Mouse (Mus musculus) layer of hippocampus, postnatal 14 days (tissue): ENCODE data around the gene Tsc22d3. TPM values are rescaled to one million over a fixed set of nuclear protein-coding genes. Genes with fewer than 3 reads are reported as not detected.

Experiments
- DNase-seq, 2 experiments: peaks; one replicate each; pipeline ENCODE4 v3.0.0; 2021 to 2022; ENCODE audit warnings: low spot score in 2 of 2, mixed read lengths in 1 of 2
- long read RNA-seq, 2 experiments: library from polyadenylated mRNA; stranded (forward); transcript quantifications; one replicate each; pipeline ENCODE4 v2.0.0; 2021
- total RNA-seq, 2 experiments: library from RNA; stranded (reverse); gene quantifications; 2 replicates each; pipeline ENCODE4 v1.2.3; 2021

Gene Tsc22d3
- total RNA-seq: 100 to 1,000 TPM; 126 to 133 TPM
- long read RNA-seq, experiment 1, transcript Tsc22d3-202 (3 exons, 1,790 nt): minor isoform, 33 of 186 reads
- long read RNA-seq, experiment 1, transcript Tsc22d3-201 (3 exons, 1,974 nt): major isoform, 119 of 186 reads
- long read RNA-seq, experiment 1, partial matches to known transcripts: 3 of 186 reads
- long read RNA-seq, experiment 1, other reads (novel, unspliced or antisense): 29 of 186 reads
- long read RNA-seq, experiment 2, transcript Tsc22d3-201 (3 exons, 1,974 nt): major isoform, 122 of 208 reads
- long read RNA-seq, experiment 2, transcript Tsc22d3-202 (3 exons, 1,790 nt): minor isoform, 54 of 208 reads
- long read RNA-seq, experiment 2, partial matches to known transcripts: 4 of 208 reads
- long read RNA-seq, experiment 2, other reads (novel, unspliced or antisense): 28 of 208 reads

DNA sequence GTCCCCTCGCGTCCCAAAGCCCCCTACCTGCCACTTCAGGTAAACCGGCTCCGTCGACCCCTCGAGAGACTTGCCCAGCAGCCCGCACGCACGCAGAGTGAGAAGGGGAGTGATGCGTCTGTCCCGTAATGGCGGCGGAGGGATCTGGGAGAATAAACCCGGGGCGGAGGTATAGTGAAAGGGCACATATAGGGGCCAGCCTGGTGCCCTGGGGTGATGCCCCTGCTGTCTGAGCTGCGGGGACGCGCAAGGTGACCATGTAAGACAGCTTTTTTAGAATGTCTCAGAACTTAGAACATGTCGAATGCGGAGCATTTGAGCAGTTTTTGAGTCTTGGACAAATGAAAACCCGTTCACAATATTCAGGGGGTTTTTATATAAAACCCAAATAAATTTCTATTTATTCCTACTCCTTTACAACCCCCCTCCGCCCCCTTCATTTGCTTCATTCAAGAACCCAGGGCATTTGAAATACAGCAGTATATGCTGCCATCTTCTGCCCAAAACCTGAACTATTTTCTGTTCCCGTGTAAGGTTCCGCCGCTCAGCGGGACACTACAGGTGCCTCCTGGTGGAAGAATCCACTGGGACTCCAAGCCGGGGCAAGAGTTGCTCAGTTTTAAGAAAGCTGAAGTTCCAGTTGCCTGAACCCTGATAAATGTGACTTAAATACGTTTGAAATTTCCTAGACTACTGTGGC, at the start of gene Tsc22d3:
Gene Tsc22d3, minus strand, starts transcription at position 250 of the 700 bp plus-strand sequence.
- peak; percentile 21 to 54 for DNase-seq

DNA sequence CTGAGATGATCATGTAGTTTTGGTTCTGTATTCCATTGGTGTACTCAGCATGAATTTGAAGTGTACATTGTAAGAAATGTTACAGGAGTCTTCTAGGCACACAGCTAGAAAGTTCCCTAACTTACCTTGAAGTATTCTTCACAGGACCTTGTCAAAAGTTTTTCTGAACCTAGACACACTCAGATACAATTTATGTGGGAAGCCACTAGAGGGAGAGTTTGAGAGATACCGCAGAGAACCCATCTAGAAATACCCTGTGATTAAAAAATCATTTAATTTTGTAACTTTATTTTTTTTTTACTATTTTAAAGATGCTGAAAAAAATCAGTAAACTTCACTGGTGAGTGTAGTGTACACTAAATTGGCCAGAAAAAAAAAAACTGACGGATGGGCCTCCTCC, 39.1 kb upstream of the Tsc22d3 start:
- DNase-seq: no peak

DNA sequence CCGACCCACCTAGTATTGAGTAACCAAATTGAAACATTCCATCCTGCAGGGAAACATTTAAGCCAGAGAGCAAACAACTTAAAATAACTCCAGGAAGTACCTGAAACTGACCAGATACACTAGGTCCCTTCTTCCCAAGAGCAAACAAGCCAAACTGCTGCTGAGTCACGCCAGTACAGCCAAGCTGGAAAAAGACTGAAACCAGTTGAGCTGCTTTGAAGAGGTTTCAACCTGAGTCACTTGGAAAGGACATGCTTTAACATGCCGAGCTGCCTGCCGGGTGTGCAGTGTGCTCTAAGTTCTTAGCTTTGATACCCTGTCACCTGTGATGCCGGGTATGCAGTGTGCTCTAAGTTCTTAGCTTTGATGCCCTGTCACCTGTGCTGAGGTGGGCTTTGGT, 37.6 kb upstream of the Tsc22d3 start:
- no peak for DNase-seq

DNA sequence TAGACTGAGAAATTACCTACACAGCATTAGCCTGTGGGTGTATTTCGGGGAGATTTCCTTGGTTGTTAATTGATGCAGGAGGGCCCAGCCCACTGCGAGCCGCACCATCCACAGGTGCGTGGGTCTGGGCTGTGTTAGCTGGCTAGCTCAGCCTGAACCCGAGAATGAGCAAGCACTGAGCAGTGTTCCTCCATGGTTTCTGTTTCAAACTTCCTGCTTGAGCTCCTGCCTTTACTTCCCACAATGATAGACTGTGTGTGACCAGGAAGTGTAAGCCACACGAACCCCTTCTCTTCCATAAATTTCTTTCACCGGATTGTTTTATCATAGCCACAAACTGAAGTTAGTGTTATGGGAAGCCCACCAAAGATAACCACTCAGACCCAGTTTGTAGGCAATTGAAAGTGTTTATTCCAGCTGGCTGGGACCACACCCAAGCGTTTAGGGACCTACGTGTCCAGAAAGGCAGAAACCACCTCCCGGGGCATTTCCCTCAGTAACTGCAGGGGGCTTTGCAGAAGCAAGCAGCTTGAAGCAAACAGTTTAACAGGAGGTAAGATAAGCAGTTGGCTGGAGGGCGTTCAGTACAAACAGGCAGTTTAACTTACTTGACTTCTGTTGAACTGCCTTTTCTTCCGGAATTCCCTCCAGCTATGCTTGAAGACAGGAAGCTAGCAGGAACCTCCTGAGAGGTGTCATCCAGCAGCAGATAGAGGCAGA, 24.6 kb upstream of the Tsc22d3 start:
- DNase-seq: no peak

DNA sequence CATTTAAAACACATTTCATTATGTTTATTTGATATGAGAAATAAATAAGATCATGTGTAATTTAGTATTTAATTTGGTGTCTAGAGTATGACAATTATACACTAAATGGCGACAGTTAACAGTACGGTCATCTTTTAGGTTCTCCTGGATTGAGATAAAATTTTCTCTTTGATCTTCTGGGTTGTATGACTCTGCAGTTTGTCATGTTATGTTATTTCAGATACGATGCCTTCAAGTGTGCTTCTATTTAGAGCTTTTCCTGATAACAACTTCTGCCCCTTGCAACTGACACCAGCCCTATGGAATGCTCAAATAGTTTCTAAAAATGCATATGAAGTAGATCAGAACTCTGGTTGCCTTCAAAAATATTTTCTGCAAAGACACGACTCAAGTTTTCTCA, 9.5 kb upstream of the Tsc22d3 start:
- no peak for DNase-seq

DNA sequence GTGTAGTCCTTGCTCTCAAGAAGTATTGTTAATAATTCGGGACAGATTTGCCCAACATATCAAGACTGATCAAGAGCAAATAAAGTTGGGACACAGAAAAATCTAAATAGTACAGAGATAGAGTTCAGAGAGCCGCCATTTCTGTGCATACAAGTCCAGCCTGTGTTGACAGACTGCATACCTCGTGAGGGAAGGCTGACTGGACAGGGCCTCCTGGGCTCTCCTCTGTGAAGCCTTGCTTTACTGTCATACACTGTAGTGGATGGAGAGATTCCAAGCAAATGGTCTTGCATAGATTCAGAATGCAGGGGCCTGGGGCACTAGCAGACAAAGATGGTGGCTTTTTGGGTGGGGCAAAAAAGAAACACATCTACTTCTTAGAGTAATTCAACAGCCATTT, 1.4 kb upstream of the Tsc22d3 start:
- no peak for DNase-seq

DNA sequence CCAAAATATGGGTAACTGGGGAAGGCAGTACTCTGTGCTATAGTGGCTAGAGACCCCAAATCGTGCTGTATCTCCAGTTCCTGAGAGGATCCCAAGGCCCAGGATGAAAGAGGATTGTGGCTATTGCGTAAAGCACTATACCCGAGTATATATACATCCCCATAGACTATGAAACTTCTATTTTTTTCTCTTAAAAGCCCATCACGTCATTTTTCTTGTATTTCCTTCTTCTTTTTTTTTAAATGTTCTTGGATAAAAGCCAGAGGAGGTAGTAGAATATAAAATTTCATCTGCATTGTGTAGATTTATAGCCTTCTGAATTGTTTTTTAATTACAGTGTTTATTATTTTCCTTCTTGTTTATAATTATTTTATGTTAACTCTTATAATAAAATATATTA, 852 bp upstream of the Tsc22d3 start:
- DNase-seq: no peak

DNA sequence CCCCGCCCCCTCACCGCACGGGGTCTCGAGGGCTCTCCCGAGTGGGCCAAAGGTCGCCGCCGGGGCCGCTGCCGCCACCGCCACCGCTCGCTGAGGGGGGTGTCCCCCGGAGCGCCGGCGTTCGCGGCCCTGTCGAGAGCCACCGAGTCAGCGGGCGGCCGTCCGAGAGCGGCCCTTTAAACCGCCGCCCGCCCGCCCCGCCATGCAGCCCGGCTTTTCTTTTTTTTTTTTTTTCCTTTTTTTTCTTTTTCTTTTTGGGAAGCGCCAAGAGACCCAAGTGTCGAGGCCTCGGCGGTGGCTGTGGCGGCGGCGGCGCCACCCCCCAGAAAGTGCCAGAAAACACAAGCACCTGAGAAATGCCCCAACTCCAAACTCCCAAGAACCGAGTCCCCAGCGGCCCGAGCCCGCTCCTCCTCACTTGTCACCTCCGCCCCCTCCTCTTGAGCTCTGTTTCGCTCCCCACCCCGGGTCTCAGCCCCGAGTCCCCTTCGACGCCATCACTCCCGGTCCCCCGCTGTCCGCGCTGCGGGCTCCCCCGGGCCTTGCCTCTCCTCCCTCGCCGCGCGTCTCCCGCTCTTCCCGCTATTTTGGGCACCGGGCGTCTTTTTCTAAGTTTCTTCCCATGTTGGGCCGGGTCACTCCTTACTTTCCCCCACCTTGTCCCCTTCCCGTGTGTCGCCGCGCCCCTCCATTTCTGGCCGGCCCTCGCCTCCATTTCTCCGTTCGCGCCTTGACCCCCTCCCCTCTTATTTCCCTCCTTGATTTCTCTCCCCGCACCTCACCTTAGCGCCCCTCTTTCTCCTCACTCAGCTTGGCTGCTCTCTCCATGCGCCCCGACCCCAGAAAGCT, 674 bp downstream of the Tsc22d3 start:
- DNase-seq: no peak

DNA sequence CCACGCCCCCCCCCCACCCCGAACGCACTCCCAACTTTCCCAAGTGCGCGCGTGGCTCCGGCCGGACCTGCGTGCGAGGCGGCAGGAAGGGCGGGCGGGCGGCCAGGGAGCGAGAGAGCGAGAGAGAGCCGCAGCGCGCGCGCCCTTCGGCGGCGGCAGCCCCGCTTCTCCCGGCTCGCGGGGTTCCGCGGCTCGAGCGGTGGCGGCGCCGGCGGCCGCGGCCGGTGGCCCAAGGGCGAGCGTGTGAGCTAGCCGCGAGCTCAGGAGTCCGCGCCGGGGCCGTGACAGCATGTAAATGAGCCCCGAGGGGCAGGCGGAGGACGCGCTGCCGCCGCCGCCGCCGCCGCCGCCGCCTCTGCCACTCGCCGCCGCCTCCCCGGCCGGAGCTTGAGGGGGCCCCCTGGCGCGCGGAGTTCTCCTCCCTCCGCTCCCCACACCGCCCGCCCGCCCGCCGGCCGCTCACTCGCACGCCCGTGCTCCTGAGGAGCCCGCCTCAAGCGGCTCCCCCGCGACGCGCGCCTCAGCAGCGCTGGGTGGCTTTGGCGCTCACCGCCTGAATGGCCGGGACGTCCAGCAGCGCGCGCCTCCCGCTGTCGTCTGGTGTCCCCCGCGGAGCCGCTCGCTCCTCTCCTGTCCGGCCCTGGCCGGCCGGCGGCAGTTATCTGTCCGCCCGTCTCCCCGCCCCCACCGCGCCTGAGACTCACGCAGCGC, 1.5 kb downstream of the Tsc22d3 start:
- peak in 1 of 2 experiments; percentile 4 for DNase-seq

DNA sequence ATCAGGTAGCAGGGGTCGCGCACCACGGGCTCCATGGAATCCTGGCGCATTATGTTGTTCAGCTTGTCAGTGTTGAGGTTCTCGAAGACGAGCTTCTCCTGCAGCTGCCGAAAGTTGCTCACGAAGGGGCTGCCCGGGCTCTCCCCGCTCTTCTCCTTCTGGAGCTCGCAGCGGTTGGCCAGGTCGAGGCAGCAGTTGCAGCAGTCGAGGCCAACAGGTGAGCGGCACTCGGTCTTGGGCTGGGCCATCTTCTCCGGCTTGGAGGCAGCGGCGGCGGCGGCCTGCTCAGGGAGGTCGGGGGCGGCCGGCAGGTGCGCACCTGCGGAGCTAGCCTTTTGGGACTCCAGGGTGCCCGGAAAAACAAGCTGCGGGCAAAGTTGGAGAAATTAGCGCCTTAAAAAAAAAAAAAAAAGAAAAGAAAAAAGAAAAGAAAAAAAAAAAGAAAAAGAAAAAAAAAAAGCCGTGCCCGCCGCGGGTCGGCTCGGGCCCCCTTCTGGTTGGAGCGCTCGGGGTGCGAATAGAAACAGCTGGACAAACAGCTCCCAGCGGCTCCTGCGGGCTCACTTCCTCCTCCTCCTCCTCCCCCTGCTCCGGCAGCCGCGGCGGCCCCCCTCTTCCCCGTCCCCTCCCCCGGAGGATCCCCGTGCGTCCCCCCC, 2.1 kb downstream of the Tsc22d3 start:
- no peak for DNase-seq

DNA sequence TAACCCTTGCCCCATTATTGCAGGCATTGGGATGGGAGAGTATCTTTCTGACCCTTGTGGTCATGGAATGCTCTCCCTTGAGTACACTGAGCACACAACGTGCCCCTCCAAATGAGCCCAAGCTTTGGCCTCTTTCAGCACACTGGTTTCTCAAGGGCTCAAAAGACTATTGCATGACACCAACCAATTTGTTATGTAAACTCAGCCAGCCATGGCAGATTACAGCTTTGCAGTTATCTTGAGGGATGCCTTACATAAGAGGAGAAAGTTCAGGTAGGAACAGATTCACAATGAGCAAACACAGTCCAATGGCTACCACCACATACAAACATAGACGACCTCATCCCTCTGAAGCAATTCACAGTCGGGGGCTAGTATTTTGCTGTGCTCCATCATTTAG, 9.3 kb downstream of the Tsc22d3 start:
- no peak for DNase-seq

DNA sequence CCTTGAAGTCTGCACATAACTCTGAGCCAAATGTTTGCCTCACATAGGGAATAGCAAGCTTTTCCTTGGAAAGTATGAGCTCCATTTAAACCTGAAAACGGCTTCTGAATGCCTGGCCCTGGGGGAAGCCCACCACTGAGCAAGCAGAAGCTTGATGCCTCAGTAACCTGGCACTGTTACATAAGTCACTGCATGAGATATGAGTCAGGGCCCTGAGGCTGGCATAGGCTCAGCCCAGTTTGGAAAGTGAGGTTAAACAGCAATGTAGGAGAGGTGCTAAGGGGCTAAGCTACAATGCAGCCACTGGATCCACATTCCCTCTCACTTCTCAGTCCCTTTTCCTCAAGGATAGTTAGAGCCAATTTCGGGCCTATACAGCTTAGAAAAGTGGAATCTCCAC, 10.3 kb downstream of the Tsc22d3 start:
- no peak for DNase-seq

DNA sequence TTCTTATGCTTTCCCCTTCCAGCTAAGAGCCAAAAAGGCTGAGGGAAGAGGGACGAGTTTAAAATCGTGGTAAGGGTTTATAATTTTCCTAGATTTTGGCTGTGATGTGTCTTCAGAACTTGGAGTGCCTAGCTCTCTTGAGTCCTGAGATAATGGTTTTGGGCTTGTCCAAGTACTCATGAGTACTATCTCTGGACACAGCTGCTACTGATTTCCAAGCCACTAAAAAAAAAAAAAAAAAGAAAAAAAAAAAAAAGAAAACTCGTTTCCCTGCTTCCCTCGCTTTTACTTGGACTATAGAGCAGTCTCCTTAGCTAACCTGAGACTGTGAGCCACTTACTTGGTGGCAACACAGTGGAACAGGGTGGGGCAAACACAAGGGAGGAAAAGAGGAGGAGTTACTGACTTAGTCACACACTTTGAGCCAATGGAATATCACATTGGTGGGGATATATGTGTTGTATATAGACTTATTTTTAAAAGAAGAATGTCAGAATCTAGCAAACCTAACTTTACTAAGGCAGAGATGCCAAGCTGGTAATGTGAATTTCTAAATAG, 11.2 kb downstream of the Tsc22d3 start:
- no peak for DNase-seq

DNA sequence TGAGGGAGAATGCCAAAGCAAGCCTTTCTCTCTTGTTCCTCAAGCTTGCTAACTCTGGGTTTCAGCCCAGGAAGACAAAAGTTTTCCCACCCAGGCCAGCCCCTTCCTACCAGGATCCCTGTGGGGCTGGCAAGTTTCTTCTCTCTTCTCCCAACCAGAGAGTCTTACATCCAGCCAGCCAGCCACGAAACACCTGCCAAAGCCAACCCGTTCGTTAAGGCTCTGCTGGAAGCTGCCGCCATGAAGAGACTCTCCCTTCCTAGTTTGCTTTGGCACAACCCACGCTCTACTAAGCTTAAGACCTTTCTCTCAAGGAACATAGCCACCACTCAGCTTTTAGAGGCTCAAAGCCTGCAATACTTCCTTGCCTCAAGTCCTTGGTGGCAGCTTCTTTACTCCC, 11.9 kb downstream of the Tsc22d3 start:
- no peak for DNase-seq

DNA sequence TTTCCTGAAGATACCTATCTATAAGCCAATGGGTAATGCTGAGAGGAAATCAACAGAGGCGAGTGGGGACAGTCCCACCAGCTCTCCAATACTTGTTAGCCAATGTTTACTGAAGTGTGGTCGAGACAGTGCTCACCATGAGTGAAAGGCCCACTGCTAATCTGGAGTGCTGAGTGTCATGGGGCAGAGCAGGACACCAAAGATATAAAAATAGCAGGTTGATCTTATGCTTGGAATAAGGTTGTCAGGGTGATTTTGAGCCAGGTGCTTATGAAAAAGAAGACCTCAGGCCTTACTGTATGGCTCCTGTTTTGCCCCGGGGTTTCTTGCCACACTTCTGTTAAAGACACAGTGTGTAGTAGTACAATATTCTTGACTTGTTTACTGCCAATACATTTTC, 20.0 kb downstream of the Tsc22d3 start:
- no peak for DNase-seq

DNA sequence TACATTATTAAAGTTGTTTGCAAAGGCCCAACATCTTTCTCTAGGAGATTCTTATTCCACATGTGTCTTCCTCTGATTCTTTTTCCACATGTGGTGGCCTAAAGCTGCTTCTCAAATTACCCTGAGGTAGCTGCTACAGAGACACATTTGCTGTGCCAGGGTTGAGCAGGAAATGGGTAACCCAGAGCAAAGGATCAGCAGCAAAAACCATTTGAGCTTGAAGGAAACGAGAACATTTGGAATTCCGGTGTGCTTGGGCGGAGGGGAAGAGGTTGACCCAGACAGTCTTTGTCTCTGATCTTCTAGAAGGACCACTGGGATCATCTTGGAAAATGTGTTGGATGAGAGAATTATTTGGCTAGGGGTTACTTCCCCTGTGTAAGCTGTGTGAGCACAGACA, 24.8 kb downstream of the Tsc22d3 start:
- no peak for DNase-seq

DNA sequence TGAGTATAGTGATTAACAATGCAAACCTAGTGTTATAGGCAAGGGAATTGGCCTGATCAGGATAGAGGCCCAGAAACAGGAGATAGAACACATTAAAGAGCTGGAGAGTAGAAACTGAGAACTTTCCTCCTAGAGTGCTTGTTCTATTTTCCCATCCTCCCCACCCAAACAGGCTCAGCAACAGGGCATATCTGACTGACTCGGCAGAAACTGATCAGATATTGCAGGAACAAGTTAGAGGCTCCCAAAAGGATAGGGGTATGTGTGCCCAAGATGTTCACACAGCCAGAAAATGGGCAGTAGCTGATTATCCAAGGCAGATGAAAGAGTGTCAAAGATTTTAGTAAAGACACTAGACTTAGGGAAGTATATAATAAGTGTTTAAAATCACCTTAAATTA, 25.3 kb downstream of the Tsc22d3 start:
- DNase-seq: no peak

DNA sequence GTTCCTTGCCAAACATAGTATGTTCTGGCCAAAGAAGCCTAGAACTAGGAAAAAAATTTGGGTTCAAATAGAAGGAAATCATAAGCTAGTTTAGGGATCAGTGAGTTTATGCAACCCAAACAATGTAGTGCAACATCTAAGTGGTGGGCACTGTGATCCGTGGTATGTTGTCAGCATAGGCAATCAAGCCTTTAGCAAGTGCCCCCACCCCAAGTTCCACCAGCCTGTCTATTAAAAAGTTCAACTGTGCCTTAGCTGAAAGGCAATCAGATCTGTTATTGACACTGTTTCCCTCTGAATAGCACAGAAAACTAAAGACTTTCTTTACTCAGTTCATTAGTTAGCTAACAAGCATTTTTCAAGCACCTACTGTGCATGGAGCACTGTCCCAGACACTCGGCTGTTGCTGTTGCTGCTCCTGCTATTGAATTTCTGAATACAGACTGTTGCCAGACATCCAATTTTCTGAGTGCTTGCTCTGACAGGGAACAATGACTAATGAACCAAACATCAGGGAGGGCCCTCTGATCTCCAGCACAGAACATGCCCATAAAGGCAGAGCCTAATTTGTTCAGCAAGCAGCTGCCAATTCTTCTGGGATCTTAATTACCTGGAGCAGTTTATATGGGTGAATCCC, 27.6 kb downstream of the Tsc22d3 start:
- DNase-seq: peak in 1 of 2 experiments; percentile 15

DNA sequence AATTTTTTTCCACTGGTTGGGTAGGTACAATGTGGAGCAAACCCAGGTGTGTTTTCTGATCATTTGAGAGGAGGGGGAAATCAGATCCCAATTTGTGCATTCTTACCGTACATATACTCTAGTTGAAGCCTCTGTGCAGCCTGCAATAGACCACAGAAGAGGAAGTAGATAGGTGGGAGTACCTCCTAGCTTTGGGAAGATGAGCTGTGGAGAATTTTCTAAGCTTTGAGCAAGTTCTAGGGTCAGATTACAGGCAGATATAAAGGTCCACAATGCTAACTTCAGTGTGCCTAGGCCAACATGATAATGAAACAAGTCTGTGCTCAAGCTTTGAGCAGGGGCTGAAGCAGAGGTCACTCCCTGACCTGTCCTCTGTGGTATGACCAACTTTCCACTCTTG, 30.9 kb downstream of the Tsc22d3 start:
- no peak for DNase-seq
